Mouse (Mus musculus) c-Kit-positive CD71-positive TER-119-positive erythroid progenitor cells, embryonic 14.5 days (primary cell): Measurements from ENCODE around the gene Phactr2.
"Not testable (repeated sequence)": the region's sequence is repeated elsewhere in the genome, so short reads cannot be mapped to it uniquely, and the experiment has no call there.

ENCODE experiments used
- DNase-seq: peaks from one replicate; pipeline ENCODE4 v3.0.0-alpha.2; 2013; ENCODE audit warnings: low spot score

The Phactr2 gene

GRCm38 (mm10) chr10:13212829-13213228, 261.4 kb downstream of the Phactr2 start:
- DNase-seq, result no peak

GRCm38 (mm10) chr10:13212326-13212725, 261.9 kb downstream of the Phactr2 start:
- DNase-seq, result no peak

GRCm38 (mm10) chr10:13209930-13210637, 264.1 kb downstream of the Phactr2 start:
- no peak for DNase-seq

DNA sequence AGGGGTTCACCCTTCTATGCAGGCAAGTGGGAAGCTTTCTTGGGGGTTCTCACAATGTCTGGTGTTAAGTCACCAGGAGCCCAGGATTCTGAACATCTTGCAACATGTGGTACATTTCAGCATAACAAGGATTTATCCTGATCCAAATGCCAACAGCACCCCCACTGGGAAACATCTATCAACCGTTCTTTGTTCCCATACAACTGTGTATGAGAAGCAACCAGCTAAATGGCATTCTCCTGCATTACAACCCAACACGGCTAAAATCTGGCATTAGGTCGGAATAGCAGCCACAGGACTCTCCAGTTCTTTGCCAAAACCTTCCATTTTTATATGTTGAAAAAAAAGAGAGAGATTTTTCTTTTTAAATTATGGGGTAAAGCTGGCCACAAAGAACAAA, 264.7 kb downstream of the Phactr2 start:
- DNase-seq, result no peak

DNA sequence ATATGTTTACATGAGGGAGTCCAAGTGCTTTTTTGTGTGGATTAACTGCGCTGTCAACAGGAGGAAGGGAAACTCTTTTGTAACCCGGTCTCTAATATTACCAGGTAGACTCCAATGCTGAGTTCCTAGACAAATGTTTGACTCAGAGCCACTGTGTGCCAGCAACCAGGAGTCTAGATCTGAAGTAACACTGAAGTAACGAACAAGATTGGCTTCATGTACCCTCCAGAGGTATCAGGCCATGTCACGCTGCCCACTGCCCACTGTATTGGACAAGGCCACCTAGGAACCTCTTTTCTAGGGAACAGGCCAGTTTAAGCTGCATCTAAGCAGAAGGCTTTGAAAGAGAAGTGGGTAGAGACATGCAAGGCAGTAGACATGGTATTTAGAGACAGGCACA, 265.2 kb downstream of the Phactr2 start:
- no peak for DNase-seq

GRCm38 (mm10) chr10:13201741-13202293, 272.4 kb downstream of the Phactr2 start:
- DNase-seq, result peak; percentile 64

- no peak for DNase-seq
Measured at GRCm38 (mm10) chr10:13200862-13201261, 273.4 kb downstream of the Phactr2 start.

- no peak for DNase-seq
Measured at GRCm38 (mm10) chr10:13199234-13199633, 275.0 kb downstream of the Phactr2 start.

- no peak for DNase-seq
Measured at GRCm38 (mm10) chr10:13196872-13197507, 277.2 kb downstream of the Phactr2 start.

- DNase-seq, result not testable (repeated sequence)
Measured at GRCm38 (mm10) chr10:13193496-13193895, 280.7 kb downstream of the Phactr2 start.

- DNase-seq, result peak; percentile 91
Measured at GRCm38 (mm10) chr10:13192731-13193351, 281.4 kb downstream of the Phactr2 start, which contains the start of gene Ltv1. Ltv1 (minus strand) TSS chr10:13193168.

DNA sequence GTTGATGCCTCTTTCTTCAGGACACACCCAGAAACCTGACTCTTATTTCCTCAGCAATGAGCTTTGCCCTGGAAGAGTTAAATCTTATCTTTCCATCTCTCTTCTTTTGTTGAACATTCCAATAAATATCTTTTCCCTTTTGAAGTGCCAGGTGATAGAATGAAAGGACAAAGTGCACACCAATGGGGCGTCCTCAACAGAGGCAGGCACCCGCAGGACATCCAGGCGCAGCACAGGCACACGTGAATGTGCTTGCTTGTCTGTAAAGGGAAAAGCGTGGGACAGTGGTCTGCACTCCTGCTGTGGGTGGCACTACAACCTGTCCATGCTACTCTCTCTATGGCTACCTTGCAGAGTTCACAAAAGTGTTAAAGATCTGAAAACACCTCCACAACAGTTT, 284.3 kb downstream of the Phactr2 start:
- DNase-seq, result no peak

- no peak for DNase-seq
Measured at GRCm38 (mm10) chr10:13186754-13187153, 287.5 kb downstream of the Phactr2 start.

GRCm38 (mm10) chr10:13184170-13184766, 289.9 kb downstream of the Phactr2 start:
- no peak for DNase-seq

- DNase-seq, result no peak
Measured at GRCm38 (mm10) chr10:13180211-13180610, 294.0 kb downstream of the Phactr2 start.

DNA sequence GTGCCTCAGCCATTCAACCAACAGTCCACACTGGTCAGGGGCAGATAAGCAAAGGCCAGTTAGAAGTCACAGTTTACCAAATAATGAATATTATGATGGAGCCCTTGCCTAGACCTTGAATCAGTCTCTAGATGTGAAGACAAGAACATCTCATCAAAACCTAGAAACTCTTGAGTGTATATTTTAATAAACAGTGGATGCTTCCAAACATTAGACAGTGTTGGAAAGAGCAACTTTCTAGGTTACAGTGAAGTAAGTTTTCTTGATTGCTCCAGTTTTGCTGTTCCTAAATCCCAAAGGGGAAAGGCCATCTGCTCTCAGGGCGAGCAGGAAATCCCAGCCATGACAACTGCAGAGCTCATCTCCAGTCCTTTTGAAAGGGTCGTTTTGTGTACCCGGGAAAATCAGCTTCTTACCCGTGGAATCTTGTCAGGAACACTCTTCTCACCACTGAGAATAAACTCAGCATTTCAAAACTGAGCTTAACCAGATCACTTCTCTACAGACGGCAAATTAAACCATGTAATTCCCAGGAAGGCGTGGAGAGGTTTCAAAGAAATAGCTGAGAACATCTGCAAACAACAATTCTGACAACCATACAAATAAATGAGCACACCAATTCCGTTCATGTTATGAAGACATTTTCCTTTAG, 296.1 kb downstream of the Phactr2 start, which contains the start of gene Zc2hc1b:
Gene Zc2hc1b, minus strand, starts transcription at position 51 of the 652 bp plus-strand sequence.
- DNase-seq, result no peak

DNA sequence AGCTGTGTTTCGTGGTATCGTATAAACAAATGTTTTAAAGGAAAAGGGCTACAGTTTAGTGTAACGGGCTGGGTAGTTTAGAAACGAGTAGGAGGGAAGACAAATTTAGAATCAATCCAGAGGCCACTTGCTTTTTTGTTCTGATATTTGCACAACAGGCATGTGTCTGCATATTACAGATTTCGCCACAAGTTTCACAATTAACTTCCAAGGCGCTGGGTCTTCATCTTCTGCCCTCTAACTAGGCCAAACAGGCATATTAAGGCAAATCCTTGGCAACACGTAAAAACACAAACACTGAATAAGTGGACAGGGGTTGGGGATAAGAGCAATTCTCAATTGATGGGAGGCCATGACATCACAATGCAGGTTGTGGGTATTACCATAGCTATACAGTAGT, 298.3 kb downstream of the Phactr2 start:
- DNase-seq, result no peak

GRCm38 (mm10) chr10:13172798-13173221, 301.4 kb downstream of the Phactr2 start:
- DNase-seq, result no peak

DNA sequence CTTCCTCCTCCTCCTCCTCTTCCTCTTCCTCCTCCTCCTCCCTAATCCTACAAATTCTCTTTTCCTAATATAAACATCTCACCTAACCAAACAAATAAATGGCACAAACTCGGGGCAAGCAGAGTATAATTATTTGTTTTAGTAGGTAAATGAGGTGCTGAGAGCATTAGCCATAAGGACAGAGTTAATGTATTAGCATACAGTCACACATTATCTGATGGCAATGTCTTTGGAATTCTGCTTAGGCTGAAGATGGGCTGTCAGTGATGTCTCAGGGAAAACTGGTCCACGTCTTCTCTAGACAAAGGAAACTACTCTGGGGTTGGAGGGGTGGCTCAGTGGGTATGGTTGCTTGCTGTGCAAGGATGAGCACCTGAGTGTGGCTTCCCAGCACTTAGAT, 302.8 kb downstream of the Phactr2 start:
- no peak for DNase-seq

DNA sequence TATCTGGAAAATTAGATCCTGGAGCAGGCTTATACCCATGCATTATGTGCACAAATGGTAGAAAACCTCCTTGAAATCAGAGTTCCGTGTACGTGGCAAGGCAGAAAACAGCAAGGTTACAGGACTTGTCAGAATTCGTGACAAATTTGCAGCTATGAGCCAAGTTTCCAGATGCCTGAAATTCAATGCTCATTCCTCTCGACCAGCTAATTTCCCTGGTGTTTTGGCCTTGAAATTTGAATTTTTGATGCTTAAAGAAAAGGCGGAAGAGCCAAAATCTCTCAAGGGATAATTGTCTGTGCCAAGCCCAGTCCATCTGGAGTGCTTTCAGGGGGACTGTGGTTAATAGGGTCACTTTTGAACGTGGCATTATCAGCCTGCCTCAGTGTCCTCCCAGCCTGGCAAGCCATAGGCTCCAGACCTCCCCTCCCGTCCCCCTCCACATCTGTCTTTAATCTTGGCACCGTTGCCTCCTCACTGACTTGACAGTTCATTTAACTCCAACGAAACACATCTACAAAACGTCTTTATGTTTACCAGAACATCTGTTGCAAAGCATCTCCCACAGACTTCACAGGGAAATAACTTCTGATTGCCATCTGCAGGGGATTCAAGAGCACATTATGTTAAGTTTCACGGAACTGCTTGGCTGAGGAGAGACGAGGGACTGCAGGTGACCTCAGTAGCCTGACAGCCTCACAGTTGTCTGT, 303.3 kb downstream of the Phactr2 start:
- no peak for DNase-seq

DNA sequence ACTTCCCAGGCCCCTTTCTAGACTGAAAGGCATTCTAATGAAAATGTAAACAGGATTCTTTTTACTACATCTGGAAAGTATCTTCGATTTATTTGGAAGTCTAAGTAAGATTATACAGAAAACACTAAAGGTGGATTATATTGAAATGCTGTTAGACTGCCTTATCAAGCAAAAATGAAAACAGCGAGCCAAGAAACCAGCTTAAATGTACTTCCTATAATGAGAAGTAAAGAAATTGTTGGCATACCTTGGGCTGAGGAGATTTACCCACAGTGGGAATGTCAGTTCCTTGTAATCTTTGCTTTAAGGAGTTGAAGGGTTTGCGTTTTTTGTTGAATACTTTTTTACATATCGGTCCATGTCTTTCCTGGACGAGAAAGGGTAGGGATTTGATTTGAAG, 305.8 kb downstream of the Phactr2 start:
- DNase-seq, result no peak
